Mouse (Mus musculus): ENCODE measurements around the gene Dlgap1. TPM values are rescaled to one million over a fixed set of nuclear protein-coding genes. Genes with fewer than 3 reads are reported as not detected.
A peak's percentile ranks its signal among the peaks of the same experiment; 100 is the strongest.
"Not testable (repeated sequence)": the region's sequence is repeated elsewhere in the genome, so short reads cannot be mapped to it uniquely, and the experiment has no call there.

The Dlgap1 gene
- polyA plus RNA-seq, 1 experiment from 2014 or later = 0.33 TPM

GRCm38 (mm10) chr17:70829943-70830715 is 861.3 kb downstream of the Dlgap1 start:
- CTCF ChIA-PET = interaction anchor here (1.0 to 1.2 kb wide), 3 partner anchors 8 to 92 kb away, joined by 3 read pairs; no protein-coding TSS in a partner anchor
- TF ChIP-seq CTCF (IDR thresholded peaks at IDR 0.05) = no peak
- DNase-seq (ENCODE audit: low read depth, low spot score) = no peak
- in situ Hi-C loops (cut with MboI; ENCODE audit: low pct_unique_long_range_greater_than_20kb) = no loop called here
- no peak for ATAC-seq
- POLR2A ChIA-PET = interaction anchor here (0.6 kb wide), 1 partner anchor 63 kb away, joined by 3 read pairs; no protein-coding TSS in a partner anchor
- H3K27me3 ChIP-seq = no peaks in the 10 kb centered on the region

DNA sequence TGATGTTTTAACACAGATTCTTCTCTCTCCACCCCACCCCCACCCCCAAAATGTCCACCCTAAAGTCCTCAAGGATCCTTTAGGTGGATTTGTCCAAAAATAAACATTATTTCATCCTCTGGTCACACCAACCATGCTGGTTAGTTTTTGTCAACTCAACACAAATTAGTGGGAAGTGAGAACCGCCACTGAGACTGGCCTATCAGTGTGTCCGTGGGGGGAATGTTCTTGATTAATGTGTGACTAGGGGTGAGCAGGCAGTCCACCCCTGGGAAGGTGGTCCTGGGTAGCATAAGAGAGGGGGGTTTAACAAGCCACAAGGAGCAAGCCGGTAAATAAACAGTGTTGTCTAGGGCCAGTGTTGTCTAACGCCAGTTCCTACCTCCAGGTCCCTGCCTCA is 862.7 kb downstream of the Dlgap1 start:
- ChIA-PET POLR2A (no interaction called here), CTCF (interaction anchor here (1.0 kb wide), 1 partner anchor 20 kb away, joined by 3 read pairs; no protein-coding TSS in a partner anchor)
- ATAC-seq = no peak
- no peaks in the 10 kb centered on the region for H3K27me3 ChIP-seq
- in situ Hi-C loops (cut with MboI; ENCODE audit: low pct_unique_long_range_greater_than_20kb) = no loop called here
- DNase-seq (ENCODE audit: low read depth, low spot score) = no peak
- no peak for TF ChIP-seq CTCF (IDR thresholded peaks at IDR 0.05)

- H3K27me3 ChIP-seq = no peaks in the 10 kb centered on the region
- in situ Hi-C loops (cut with MboI; ENCODE audit: low pct_unique_long_range_greater_than_20kb) = no loop called here
- ATAC-seq = no peak
- ChIA-PET POLR2A (no interaction called here), CTCF (no interaction called here)
- no peak for DNase-seq (ENCODE audit: low read depth, low spot score)
- no peak for TF ChIP-seq CTCF (IDR thresholded peaks at IDR 0.05)
Observed at GRCm38 (mm10) chr17:70832544-70832943, 863.7 kb downstream of the Dlgap1 start.

- in situ Hi-C loops (cut with MboI; ENCODE audit: low pct_unique_long_range_greater_than_20kb) = no loop called here
- POLR2A ChIA-PET = interaction anchor here (1.6 kb wide), 1 partner anchor 79 kb away, joined by 5 read pairs; no protein-coding TSS in a partner anchor
- no peaks in the 10 kb centered on the region for H3K27me3 ChIP-seq
- no peak for TF ChIP-seq CTCF (IDR thresholded peaks at IDR 0.05)
- CTCF ChIA-PET = no interaction called here
- no peak for ATAC-seq
- DNase-seq (ENCODE audit: low read depth, low spot score) = no peak
Observed at GRCm38 (mm10) chr17:70834430-70834965, 865.6 kb downstream of the Dlgap1 start.

DNA sequence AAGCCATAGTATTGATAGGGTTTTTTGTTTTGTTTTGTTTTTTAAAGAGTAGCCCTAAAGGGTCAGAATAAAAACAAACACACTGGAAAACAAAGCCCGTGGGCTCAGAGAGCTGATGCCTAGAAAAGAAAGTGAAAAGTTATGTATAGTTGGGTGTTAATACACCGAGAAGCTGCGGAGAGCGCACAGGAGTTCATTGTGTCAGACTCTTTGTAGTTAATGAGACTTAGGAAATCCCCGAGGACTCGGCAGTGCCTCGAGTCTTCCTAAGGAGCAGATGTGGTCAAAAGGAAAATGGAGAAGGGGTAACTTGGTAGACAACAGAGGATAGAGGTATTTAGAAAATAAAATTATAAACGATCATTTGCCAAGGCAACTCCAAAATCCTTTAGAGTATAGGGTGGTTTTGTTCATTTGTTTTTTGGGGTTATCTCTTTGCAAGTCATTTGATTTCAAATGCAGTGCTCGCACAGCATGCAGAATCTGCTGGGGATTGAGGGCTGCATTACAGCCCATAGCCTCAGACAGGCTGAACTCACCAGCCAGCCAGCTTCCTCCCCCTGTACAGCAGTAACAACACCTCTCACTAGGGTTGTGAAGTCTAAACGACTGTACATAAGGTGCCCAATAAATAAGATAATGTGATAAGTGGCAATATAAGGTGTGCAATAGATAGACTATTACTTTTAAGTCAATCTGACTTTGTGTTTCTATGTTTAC is 866.4 kb downstream of the Dlgap1 start:
- ChIA-PET CTCF (interaction anchor here (2.1 to 2.4 kb wide), 2 partner anchors 89 to 116 kb away, joined by 7 to 8 read pairs; no protein-coding TSS in a partner anchor), POLR2A (interaction anchor here (0.6 to 1.9 kb wide), 7 partner anchors 14 to 127 kb away, joined by 3 to 11 read pairs (median 5); partner anchors contain the start of gene Tgif1)
- H3K27me3 ChIP-seq = no peaks in the 10 kb centered on the region
- in situ Hi-C loops (cut with MboI; ENCODE audit: low pct_unique_long_range_greater_than_20kb) = loop anchor here (5.0 kb wide), 1 partner anchor 38 kb away; no protein-coding TSS in a partner anchor
- DNase-seq (ENCODE audit: low read depth, low spot score) (no peak), ATAC-seq (no peak)
- no peak for TF ChIP-seq CTCF (IDR thresholded peaks at IDR 0.05)

DNA sequence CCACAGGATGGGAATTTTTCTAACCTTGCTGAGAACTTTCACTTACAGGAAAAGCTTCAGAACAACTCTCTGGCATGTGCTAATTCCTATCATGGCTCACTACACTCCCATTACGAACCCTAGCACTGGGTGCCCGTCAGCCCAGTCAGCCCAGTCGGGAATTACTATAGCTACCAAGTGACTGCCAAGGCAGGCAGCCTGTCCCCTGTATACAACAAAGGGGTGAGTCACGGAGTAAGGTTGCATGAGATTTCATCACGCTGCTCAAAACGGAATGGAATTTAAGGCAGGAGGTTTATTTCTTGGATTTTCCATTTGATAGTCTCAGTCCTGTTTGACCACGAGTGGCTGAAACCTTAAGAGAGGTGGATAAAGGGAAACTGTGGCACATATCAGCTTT is 867.9 kb downstream of the Dlgap1 start:
- TF ChIP-seq CTCF (IDR thresholded peaks at IDR 0.05) = no peak
- in situ Hi-C loops (cut with MboI; ENCODE audit: low pct_unique_long_range_greater_than_20kb) = loop anchor here (5.0 kb wide), 1 partner anchor 40 kb away; no protein-coding TSS in a partner anchor
- CTCF ChIA-PET = interaction anchor here (0.7 to 3.9 kb wide), 6 partner anchors 12 to 118 kb away, joined by 3 to 15 read pairs (median 6); no protein-coding TSS in a partner anchor
- peak; percentile 100 for ATAC-seq
- H3K27me3 ChIP-seq = no peaks in the 10 kb centered on the region
- POLR2A ChIA-PET = interaction anchor here (0.6 to 1.9 kb wide), 4 partner anchors 13 to 132 kb away, joined by 3 to 11 read pairs (median 3); no protein-coding TSS in a partner anchor
- DNase-seq (ENCODE audit: low read depth, low spot score) = no peak

- H3K27me3 ChIP-seq; DNase-seq (ENCODE audit: low read depth, low spot score); ATAC-seq: not testable (repeated sequence)
- ChIA-PET POLR2A (interaction anchor here (0.6 to 0.9 kb wide), 3 partner anchors 14 to 132 kb away, joined by 3 read pairs; no protein-coding TSS in a partner anchor), CTCF (interaction anchor here (0.9 to 3.9 kb wide), 5 partner anchors 12 to 118 kb away, joined by 3 to 15 read pairs (median 7); no protein-coding TSS in a partner anchor)
- in situ Hi-C loops (cut with MboI; ENCODE audit: low pct_unique_long_range_greater_than_20kb) = loop anchor here (5.0 kb wide), 1 partner anchor 40 kb away; no protein-coding TSS in a partner anchor
Observed at GRCm38 (mm10) chr17:70837474-70837873, 868.6 kb downstream of the Dlgap1 start.

DNA sequence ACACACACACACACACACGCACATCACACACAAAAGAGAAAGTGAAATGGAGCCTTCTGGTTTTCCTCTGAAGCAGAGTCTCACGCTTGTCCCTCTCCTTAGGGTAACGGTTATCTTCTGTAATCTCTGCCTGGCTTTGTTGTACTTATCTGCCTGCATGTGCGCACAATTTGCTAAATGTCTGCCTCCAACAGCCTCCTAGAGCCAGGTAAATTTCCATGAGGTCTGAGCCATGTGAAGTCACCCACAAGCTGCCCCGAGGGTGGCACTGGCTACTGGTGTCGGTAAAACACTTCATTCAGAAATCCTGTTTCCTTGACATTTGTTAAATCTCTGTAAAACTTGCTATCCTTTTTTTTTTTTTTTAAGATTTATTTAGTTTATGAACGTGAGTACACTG is 869.2 kb downstream of the Dlgap1 start:
- in situ Hi-C loops (cut with MboI; ENCODE audit: low pct_unique_long_range_greater_than_20kb) = loop anchor here (5.0 kb wide), 1 partner anchor 41 kb away; no protein-coding TSS in a partner anchor
- CTCF ChIA-PET = interaction anchor here (0.8 to 3.9 kb wide), 4 partner anchors 11 to 133 kb away, joined by 3 to 15 read pairs (median 6); no protein-coding TSS in a partner anchor
- ATAC-seq (no peak), DNase-seq (ENCODE audit: low read depth, low spot score) (no peak)
- TF ChIP-seq CTCF (IDR thresholded peaks at IDR 0.05) = no peak
- H3K27me3 ChIP-seq = no peaks in the 10 kb centered on the region
- POLR2A ChIA-PET = interaction anchor here (1.6 kb wide), 1 partner anchor 10 kb away, joined by 7 read pairs; no protein-coding TSS in a partner anchor

GRCm38 (mm10) chr17:70838533-70838932 is 869.7 kb downstream of the Dlgap1 start:
- no peak for ATAC-seq
- TF ChIP-seq CTCF (IDR thresholded peaks at IDR 0.05) = no peak
- ChIA-PET CTCF (interaction anchor here (0.8 to 3.9 kb wide), 4 partner anchors 11 to 133 kb away, joined by 3 to 15 read pairs (median 4); no protein-coding TSS in a partner anchor), POLR2A (interaction anchor here (0.6 to 1.6 kb wide), 2 partner anchors 10 to 1641 kb away, joined by 7 read pairs; no protein-coding TSS in a partner anchor)
- no peak for DNase-seq (ENCODE audit: low read depth, low spot score)
- in situ Hi-C loops (cut with MboI; ENCODE audit: low pct_unique_long_range_greater_than_20kb) = loop anchor here (5.0 kb wide), 1 partner anchor 41 kb away; no protein-coding TSS in a partner anchor
- H3K27me3 ChIP-seq = no peaks in the 10 kb centered on the region

DNA sequence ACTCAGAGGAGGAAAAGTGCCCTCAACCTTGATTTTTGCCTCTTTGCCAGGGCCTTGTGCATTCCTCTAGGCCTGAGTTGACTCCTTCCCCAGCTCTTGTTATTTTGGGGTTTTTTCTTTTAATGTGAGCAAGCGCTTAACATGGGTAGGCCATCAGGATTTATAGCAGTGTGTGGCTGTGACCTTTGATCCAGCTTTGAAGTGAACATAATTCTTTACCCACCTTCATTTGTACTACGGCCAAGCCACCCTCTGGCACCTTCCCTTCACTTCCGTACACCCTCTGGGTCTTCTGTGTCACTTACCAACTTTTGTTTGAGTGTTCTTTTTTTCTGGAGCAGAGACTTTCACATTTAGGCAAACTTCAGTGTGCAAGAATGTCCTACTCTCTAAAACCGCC is 874.4 kb downstream of the Dlgap1 start:
- ATAC-seq (no peak), DNase-seq (ENCODE audit: low read depth, low spot score) (no peak)
- CTCF ChIA-PET = interaction anchor here (1.2 to 2.6 kb wide), 4 partner anchors 88 to 136 kb away, joined by 3 to 7 read pairs (median 4); no protein-coding TSS in a partner anchor
- in situ Hi-C loops (cut with MboI; ENCODE audit: low pct_unique_long_range_greater_than_20kb) = no loop called here
- POLR2A ChIA-PET = no interaction called here
- no peak for TF ChIP-seq CTCF (IDR thresholded peaks at IDR 0.05)
- H3K27me3 ChIP-seq = no peaks in the 10 kb centered on the region
